Mouse (Mus musculus) liver, postnatal 0 days (tissue): Measurements from ENCODE around the gene Unc13c. TPM values are rescaled to one million over a fixed set of nuclear protein-coding genes. Genes with fewer than 3 reads are reported as not detected.

ENCODE experiments used
- ATAC-seq: fragments of 200-750 bp; cut with Nextera tagmentation; 2 replicates; pipeline ENCODE4 v1.8.0; 2017; ENCODE audit warnings: mild to moderate bottlenecking, moderate library complexity
- DNase-seq: peaks from one replicate; pipeline ENCODE4 v3.0.0-alpha.2; 2016
- H3K27ac ChIP-seq: fragments of 300-500 bp; sonication (generic); 2 replicates; pipeline ENCODE4 v1.5.1; 2014; ENCODE audit warnings: antibody characterized with exemption, moderate library complexity, mild to moderate bottlenecking, low read depth
- H3K27me3 ChIP-seq: fragments of 300-500 bp; sonication (generic); 2 replicates; pipeline ENCODE4 v1.6.1; 2014; ENCODE audit warnings: low read length, control low read depth, mixed read lengths; ENCODE audit not compliant: insufficient read depth
- H3K36me3 ChIP-seq: fragments of 300-500 bp; sonication (generic); replicated peaks from 2 replicates; pipeline ENCODE4 v1.6.1; 2014; ENCODE audit warnings: mild to moderate bottlenecking, control low read depth, low read length, moderate library complexity, mixed read lengths; ENCODE audit not compliant: insufficient read depth
- H3K4me1 ChIP-seq: fragments of 300-500 bp; sonication (generic); 2 replicates; pipeline ENCODE4 v1.6.1; 2014; ENCODE audit warnings: antibody characterized with exemption, mild to moderate bottlenecking, control low read depth; ENCODE audit not compliant: insufficient read depth
- H3K4me2 ChIP-seq: fragments of 300-500 bp; sonication (generic); 2 replicates; pipeline ENCODE4 v1.6.1; 2014; ENCODE audit warnings: low read depth, mild to moderate bottlenecking, low read length, moderate library complexity, mixed read lengths
- H3K4me3 ChIP-seq: fragments of 300-500 bp; sonication (generic); 2 replicates; pipeline ENCODE4 v1.5.1; 2014; ENCODE audit warnings: low read depth, low read length
- H3K9ac ChIP-seq: fragments of 300-500 bp; sonication (generic); replicated peaks from 2 replicates; pipeline ENCODE4 v1.6.1; 2014; ENCODE audit warnings: mild to moderate bottlenecking, moderate library complexity
- H3K9me3 ChIP-seq: fragments of 300-500 bp; sonication (generic); 2 replicates; pipeline ENCODE4 v1.6.1; 2016; ENCODE audit warnings: mild to moderate bottlenecking, control low read depth, low read length, mixed read lengths
- CTCF ChIP-seq: sonication (generic); IDR thresholded peaks from 2 replicates; pipeline ENCODE4 v1.5.1; 2016; ENCODE audit warnings: antibody characterized with exemption, low read depth
- EP300 ChIP-seq: IDR thresholded peaks from 2 replicates; pipeline ENCODE4 v1.6.1; 2016; ENCODE audit warnings: antibody characterized with exemption, low read depth, mild to moderate bottlenecking
- WGBS: fragments of 180-500 bp; shearing (Covaris S2); extraction: QIAGEN DNeasy Blood & Tissue Kit; methylation state at CpG from one replicate; pipeline ENCODE4 v1.1.7; 2014; ENCODE audit not compliant: insufficient replicate concordance; 5-methylcytosine and 5-hydroxymethylcytosine counted together
- polyA plus RNA-seq: library from polyadenylated mRNA; unstranded; fragments of >200 nt; fragmentation: Nextera tagmentation; extraction: Ambion mirVana; gene quantifications from 2 replicates; pipeline ENCODE4 v1.2.1, GENCODE M21; 2015

Gene Unc13c
- 0.02 and 0.04 TPM in 2 replicates for polyA plus RNA-seq

DNA sequence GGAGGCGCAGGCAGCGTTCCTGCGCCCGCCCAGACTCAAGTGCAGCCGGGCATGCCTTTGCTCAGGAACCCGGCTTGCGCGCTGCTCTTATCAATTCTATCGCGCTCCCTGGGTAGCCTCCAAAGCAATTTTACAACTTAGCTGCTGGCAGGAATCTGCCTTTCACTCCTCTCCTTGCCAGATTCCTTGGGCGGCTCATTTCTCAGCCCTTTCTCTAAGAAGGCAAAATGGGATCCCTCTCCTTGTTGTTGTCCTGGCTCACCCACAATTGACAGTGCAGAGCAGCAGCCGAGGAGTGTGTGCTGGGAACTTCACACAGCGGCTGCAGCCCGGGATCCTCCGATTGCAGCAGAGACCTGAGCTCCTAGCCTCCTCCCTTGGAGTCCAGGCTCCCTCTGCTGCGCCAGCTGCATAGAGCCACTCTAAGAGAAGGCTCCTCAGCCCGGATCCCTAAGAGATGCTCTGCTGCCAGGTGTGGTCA, at the start of gene Unc13c:
Gene Unc13c (minus strand): TSS at position 326 of the 481 bp plus-strand sequence.
- no peaks in the 10 kb centered on the region for H3K9me3 ChIP-seq
- no peak within 1 kb of the TSS for H3K27ac ChIP-seq
- H3K36me3 ChIP-seq, result no peaks in the 10 kb centered on the region
- no peaks in the 10 kb centered on the region; the same call in 1 of the 2 replicates for H3K4me1 ChIP-seq
- 6% methylated on average over 17 of the region's 17 CpGs for WGBS
- 0 out of 2 replicates have a peak, but pooled peaks cover 2% of the 10 kb centered on the region for H3K27me3 ChIP-seq
- H3K4me2 ChIP-seq, result no peak within 1 kb of the TSS
- no peak within 1 kb of the TSS for H3K9ac ChIP-seq
- TF ChIP-seq EP300, result no peak
- TF ChIP-seq CTCF, result no peak
- DNase-seq, result no peak
- no peak for ATAC-seq
- no peak within 1 kb of the TSS for H3K4me3 ChIP-seq

DNA sequence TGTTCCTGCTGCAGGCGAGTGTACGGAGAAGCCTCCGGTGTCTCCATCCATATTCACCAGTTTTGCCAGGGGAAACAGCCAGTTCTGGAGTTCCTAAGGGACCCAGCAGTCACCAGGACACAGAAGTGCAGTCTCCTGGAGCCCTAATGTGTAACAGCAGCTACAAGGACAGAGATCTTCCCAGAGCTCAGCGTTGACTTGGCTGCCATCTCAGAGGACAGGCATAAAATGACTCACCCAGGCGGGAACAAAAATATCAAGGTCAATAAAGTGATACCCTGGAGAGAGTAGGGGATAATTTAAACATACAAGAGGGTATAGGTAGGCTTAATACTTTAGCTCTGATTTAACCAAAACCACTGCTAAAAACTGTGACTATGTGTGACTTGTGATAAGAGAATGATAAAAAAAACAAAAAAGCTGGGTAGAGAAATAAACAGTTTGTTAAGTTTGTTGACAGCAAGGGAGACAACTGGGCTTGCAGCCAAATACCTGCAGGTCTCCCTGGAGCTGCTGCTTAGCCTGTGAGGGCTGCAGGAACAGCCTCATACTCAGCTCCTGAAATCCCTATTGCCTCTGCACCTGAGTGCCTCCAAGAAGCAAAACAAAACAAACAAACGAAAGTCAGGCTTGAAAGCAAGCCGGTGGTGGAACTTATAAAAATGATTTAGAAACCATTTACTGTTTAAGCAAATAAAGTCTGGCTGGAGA, 39.4 kb upstream of the Unc13c start:
- no peaks in the 10 kb centered on the region for H3K4me1 ChIP-seq
- no peak for TF ChIP-seq EP300
- no peak for TF ChIP-seq CTCF
- no peak for ATAC-seq
- no peak overlapping the region for H3K4me2 ChIP-seq
- H3K27me3 ChIP-seq, result no peaks in the 10 kb centered on the region
- WGBS, result 61% methylated on average over 7 of the region's 7 CpGs
- no peak overlapping the region for H3K9ac ChIP-seq
- no peaks in the 10 kb centered on the region for H3K36me3 ChIP-seq
- no peak overlapping the region for H3K27ac ChIP-seq
- no peaks in the 10 kb centered on the region for H3K9me3 ChIP-seq
- DNase-seq, result no peak
- no peak overlapping the region for H3K4me3 ChIP-seq

DNA sequence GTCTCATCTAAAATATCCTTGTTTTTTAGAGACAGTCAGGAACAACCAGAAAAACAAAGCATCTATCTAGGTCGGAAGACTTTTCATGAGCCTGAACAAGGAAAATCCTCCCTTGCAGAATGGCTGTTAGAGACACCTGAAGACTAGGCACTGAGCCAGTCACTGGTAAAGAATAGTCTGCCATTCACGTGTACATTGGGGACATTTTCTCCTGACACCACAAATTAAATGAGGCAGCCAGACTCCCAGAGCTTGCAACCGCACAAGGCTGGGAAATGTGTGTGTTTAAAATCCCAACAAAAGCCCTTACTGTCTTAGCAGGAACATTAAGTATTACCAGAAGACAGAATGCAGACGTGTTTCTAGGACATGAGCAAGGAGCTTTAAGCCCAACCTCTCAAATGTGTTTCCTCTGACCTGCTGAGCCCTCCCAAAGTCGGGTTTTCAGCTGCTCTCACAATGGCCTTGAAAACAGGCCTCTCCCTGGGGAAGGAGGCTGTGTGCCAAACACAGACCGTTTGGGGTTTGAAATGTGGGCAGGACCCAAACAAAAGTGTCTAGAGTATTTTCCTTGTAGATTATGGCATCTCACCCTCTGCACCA, 33.7 kb upstream of the Unc13c start:
- Histone ChIP-seq H3K9me3 (no peaks in the 10 kb centered on the region), H3K4me1 (no peaks in the 10 kb centered on the region), H3K36me3 (no peaks in the 10 kb centered on the region), H3K27me3 (no peaks in the 10 kb centered on the region), H3K9ac (no peak overlapping the region), H3K4me3 (no peak overlapping the region), H3K4me2 (no peak overlapping the region), H3K27ac (no peak overlapping the region)
- 40% methylated on average over 6 of the region's 6 CpGs for WGBS
- DNase-seq (no peak), ATAC-seq (no peak)
- TF ChIP-seq EP300, result no peak
- TF ChIP-seq CTCF, result no peak

DNA sequence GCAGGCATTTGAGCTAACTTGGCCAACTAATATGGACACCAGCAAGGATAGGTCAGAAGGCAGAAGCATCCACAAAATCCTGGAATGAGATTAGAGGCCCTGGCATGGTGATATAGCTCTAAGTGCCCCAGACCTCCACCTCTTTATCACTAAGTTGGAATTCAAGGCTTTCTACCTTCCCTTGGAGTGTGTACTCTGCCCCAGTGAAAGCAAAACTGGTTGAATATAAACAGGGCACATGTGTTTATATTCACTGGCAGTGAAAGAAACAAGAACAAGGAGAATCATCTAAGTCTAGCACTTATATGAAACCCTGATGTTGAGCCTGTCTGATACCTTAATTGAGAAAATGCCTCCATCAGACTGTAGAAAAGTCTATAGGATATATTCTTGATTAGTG, 19.3 kb upstream of the Unc13c start:
- Histone ChIP-seq H3K4me3 (no peak overlapping the region), H3K27me3 (no peaks in the 10 kb centered on the region), H3K9ac (no peak overlapping the region), H3K4me2 (no peak overlapping the region), H3K27ac (no peak overlapping the region), H3K9me3 (no peaks in the 10 kb centered on the region), H3K4me1 (no peaks in the 10 kb centered on the region), H3K36me3 (no peaks in the 10 kb centered on the region)
- DNase-seq (no peak), ATAC-seq (no peak)
- TF ChIP-seq CTCF, result no peak
- no peak for TF ChIP-seq EP300

DNA sequence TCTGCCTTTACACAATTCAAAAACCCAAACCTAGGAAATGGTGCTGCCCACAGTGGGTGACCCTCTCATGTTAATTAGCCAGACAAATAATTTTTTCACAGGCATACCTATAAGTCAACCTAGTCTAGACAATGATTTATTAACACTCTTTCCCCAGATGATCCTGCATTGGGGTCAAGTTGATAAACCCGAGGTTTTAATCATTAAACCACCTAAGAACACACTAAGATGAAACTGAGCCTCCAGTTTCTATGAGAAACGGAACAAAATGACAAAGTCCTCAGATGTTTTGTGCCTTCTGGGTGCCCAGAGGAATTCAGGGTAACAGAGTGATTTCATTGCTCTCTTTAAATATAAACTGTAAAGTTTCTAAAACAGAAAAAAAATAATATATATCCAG, 18.5 kb upstream of the Unc13c start:
- no peaks in the 10 kb centered on the region for H3K9me3 ChIP-seq
- no peaks in the 10 kb centered on the region for H3K4me1 ChIP-seq
- ATAC-seq, result no peak
- TF ChIP-seq CTCF (no peak), EP300 (no peak)
- no peaks in the 10 kb centered on the region for H3K36me3 ChIP-seq
- H3K27me3 ChIP-seq, result no peaks in the 10 kb centered on the region
- no peak overlapping the region for H3K4me3 ChIP-seq
- 53% methylated on average over 2 of the region's 2 CpGs for WGBS
- DNase-seq, result no peak
- no peak overlapping the region for H3K9ac ChIP-seq
- no peak overlapping the region for H3K4me2 ChIP-seq
- no peak overlapping the region for H3K27ac ChIP-seq

DNA sequence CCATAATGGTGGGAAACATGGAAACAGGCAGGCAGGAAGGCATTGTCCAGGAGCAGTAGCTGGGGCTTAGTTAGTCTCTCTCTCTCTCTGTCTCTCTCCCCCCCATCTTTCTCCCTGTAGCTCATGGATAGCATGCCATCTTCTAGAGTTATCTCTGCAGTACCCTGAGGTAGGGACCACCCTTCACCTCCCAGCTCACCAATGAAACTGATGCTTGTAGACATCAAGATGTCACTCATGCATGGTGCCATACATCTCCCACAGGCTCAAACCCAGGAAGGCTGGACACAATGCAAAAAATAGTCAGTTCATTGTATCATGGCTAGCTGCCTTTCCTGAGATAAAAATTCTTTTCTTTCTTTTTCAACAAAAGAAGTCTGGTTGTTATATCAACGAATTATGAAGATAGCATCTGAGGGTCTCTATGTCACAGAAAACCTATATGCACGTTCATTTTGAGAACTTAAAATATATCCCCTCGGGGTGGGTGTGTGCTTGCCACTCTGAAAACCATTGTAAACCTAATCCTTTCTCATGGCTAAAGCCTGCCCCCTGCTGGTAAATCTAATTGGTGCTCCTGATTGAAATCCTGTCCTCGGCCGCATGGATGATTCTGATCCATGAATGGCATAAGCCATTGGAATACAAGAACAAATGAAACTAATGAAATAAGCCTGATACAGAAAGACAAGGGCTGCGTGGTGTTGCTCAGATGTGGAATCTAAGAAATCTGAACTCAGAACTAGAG, 14.0 kb upstream of the Unc13c start:
- no peak overlapping the region for H3K9ac ChIP-seq
- ATAC-seq (no peak), DNase-seq (peak; percentile 58)
- TF ChIP-seq EP300, result no peak
- TF ChIP-seq CTCF, result peak; percentile 71
- no peak overlapping the region for H3K4me3 ChIP-seq
- no peaks in the 10 kb centered on the region for H3K27me3 ChIP-seq
- 15% methylated on average over 6 of the region's 6 CpGs for WGBS
- no peak overlapping the region for H3K4me2 ChIP-seq
- no peaks in the 10 kb centered on the region for H3K4me1 ChIP-seq
- H3K36me3 ChIP-seq, result no peaks in the 10 kb centered on the region
- H3K9me3 ChIP-seq, result no peaks in the 10 kb centered on the region
- H3K27ac ChIP-seq, result no peak overlapping the region
